Mouse (Mus musculus): ENCODE results near the gene Hspb1. TPM values are rescaled to one million over a fixed set of nuclear protein-coding genes. Genes with fewer than 3 reads are reported as not detected.
A peak's percentile ranks its signal among the peaks of the same experiment; 100 is the strongest.

The Hspb1 gene
- total RNA-seq (2014; fragmentation: Nextera tagmentation): not detected in 2 replicates
- not detected in 2 replicates for total RNA-seq (2017)

GRCm38 (mm10) chr5:135887675-135888102 lies at the start of gene Hspb1:
TSS of gene Hspb1 (plus strand) at chr5:135887919.
- ATAC-seq (replicated peaks; ENCODE audit: poor library complexity, severe bottlenecking): peak; percentile 60

GRCm38 (mm10) chr5:135841651-135842050 lies 46.1 kb upstream of the Hspb1 start:
- no peak for ATAC-seq (replicated peaks; ENCODE audit: poor library complexity, severe bottlenecking)

- ATAC-seq (replicated peaks; ENCODE audit: poor library complexity, severe bottlenecking): peak; percentile 55
Measured at GRCm38 (mm10) chr5:135843418-135843817, 44.3 kb upstream of the Hspb1 start.

GRCm38 (mm10) chr5:135845676-135846320 lies 41.9 kb upstream of the Hspb1 start:
- ATAC-seq (replicated peaks; ENCODE audit: poor library complexity, severe bottlenecking): no peak

- ATAC-seq (replicated peaks; ENCODE audit: poor library complexity, severe bottlenecking): no peak
Measured at GRCm38 (mm10) chr5:135847460-135847859, 40.3 kb upstream of the Hspb1 start.

GRCm38 (mm10) chr5:135847881-135848280 lies 39.8 kb upstream of the Hspb1 start:
- ATAC-seq (replicated peaks; ENCODE audit: poor library complexity, severe bottlenecking): no peak

GRCm38 (mm10) chr5:135851024-135851423 lies 36.7 kb upstream of the Hspb1 start:
- ATAC-seq (replicated peaks; ENCODE audit: poor library complexity, severe bottlenecking): no peak

- no peak for ATAC-seq (replicated peaks; ENCODE audit: poor library complexity, severe bottlenecking)
Measured at GRCm38 (mm10) chr5:135851481-135851880, 36.2 kb upstream of the Hspb1 start.

GRCm38 (mm10) chr5:135852421-135852820 lies 35.3 kb upstream of the Hspb1 start:
- no peak for ATAC-seq (replicated peaks; ENCODE audit: poor library complexity, severe bottlenecking)

GRCm38 (mm10) chr5:135853731-135854130 lies 34.0 kb upstream of the Hspb1 start:
- ATAC-seq (replicated peaks; ENCODE audit: poor library complexity, severe bottlenecking): no peak

- peak; percentile 72 for ATAC-seq (replicated peaks; ENCODE audit: poor library complexity, severe bottlenecking)
Measured at GRCm38 (mm10) chr5:135855156-135855555, 32.6 kb upstream of the Hspb1 start.

GRCm38 (mm10) chr5:135866662-135867061 lies 21.1 kb upstream of the Hspb1 start:
- ATAC-seq (replicated peaks; ENCODE audit: poor library complexity, severe bottlenecking): peak; percentile 41

GRCm38 (mm10) chr5:135867637-135868593 lies 19.8 kb upstream of the Hspb1 start:
- no peak for ATAC-seq (replicated peaks; ENCODE audit: poor library complexity, severe bottlenecking)

- no peak for ATAC-seq (replicated peaks; ENCODE audit: poor library complexity, severe bottlenecking)
Measured at GRCm38 (mm10) chr5:135868653-135869052, 19.1 kb upstream of the Hspb1 start.

- no peak for ATAC-seq (replicated peaks; ENCODE audit: poor library complexity, severe bottlenecking)
Measured at GRCm38 (mm10) chr5:135869661-135870423, 17.9 kb upstream of the Hspb1 start.

- ATAC-seq (replicated peaks; ENCODE audit: poor library complexity, severe bottlenecking): peak; percentile 47
Measured at GRCm38 (mm10) chr5:135870505-135870904, 17.2 kb upstream of the Hspb1 start.

GRCm38 (mm10) chr5:135872996-135873395 lies 14.7 kb upstream of the Hspb1 start:
- ATAC-seq (replicated peaks; ENCODE audit: poor library complexity, severe bottlenecking): peak; percentile 52

- ATAC-seq (replicated peaks; ENCODE audit: poor library complexity, severe bottlenecking): no peak
Measured at GRCm38 (mm10) chr5:135873753-135874152, 14.0 kb upstream of the Hspb1 start.

GRCm38 (mm10) chr5:135877180-135877579 lies 10.5 kb upstream of the Hspb1 start:
- peak; percentile 29; the same call in 1 of the 2 replicates for ATAC-seq (replicated peaks; ENCODE audit: poor library complexity, severe bottlenecking)

GRCm38 (mm10) chr5:135877831-135878231 lies 9.9 kb upstream of the Hspb1 start:
- ATAC-seq (replicated peaks; ENCODE audit: poor library complexity, severe bottlenecking): peak; percentile 49

Data from granulocyte monocyte progenitor cell, adult 5-6 weeks (primary cell).